Mouse (Mus musculus): ENCODE results near the gene Mtnr1b. TPM values are rescaled to one million over a fixed set of nuclear protein-coding genes. Genes with fewer than 3 reads are reported as not detected.

Gene Mtnr1b
- polyA plus RNA-seq, 1 experiment, result not detected

GRCm38 (mm10) chr9:15813002-15813911, 61.1 kb downstream of the Mtnr1b start:
- Histone ChIP-seq H3ac (ENCODE audit: control insufficient read depth, insufficient read length) (no peak overlapping the region), H3K4me2 (ENCODE audit: low read depth) (no peak overlapping the region), H3K36me3 (ENCODE audit: control insufficient read depth, insufficient read depth) (no peaks in the 10 kb centered on the region), H3K4me3 (no peak overlapping the region), H3K79me2 (ENCODE audit: control insufficient read depth, insufficient read depth) (no peaks in the 10 kb centered on the region), H3K27me3 (ENCODE audit: control insufficient read depth, insufficient read depth, insufficient read length) (no peaks in the 10 kb centered on the region)
- TF ChIP-seq POLR2AphosphoS2 (IDR thresholded peaks at IDR 0.05; ENCODE audit: insufficient read length, low read depth) (no peak), REST (IDR thresholded peaks at IDR 0.05; ENCODE audit: insufficient read depth, insufficient read length) (no peak), POLR2A (IDR thresholded peaks at IDR 0.05; ENCODE audit: insufficient read length, low read depth) (no peak), CEBPB (IDR thresholded peaks at IDR 0.05; ENCODE audit: insufficient read depth, poor library complexity, severe bottlenecking) (no peak), TCF12 (IDR thresholded peaks at IDR 0.05; ENCODE audit: insufficient read depth, poor library complexity, severe bottlenecking) (no peak), MYOD1 (IDR thresholded peaks at IDR 0.05; ENCODE audit: control insufficient read depth in 1 of 3, insufficient read length in 2 of 3, low read depth in 2 of 3) (no peak), TCF3 (IDR thresholded peaks at IDR 0.05; ENCODE audit: insufficient read length, low read depth) (no peak), USF1 (IDR thresholded peaks at IDR 0.05; ENCODE audit: low read depth) (no peak), MAX (IDR thresholded peaks at IDR 0.05; ENCODE audit: low read depth) (no peak), SRF (IDR thresholded peaks at IDR 0.05; ENCODE audit: control insufficient read depth, insufficient read length, low read depth) (no peak), E2F4 (IDR thresholded peaks at IDR 0.05; ENCODE audit: insufficient read depth) (no peak)

GRCm38 (mm10) chr9:15804296-15804695, 70.1 kb downstream of the Mtnr1b start:
- H3K36me3 ChIP-seq (ENCODE audit: control insufficient read depth, insufficient read depth), result no peaks in the 10 kb centered on the region
- no peaks in the 10 kb centered on the region for H3K79me2 ChIP-seq (ENCODE audit: control insufficient read depth, insufficient read depth)
- TF ChIP-seq SRF (IDR thresholded peaks at IDR 0.05; ENCODE audit: control insufficient read depth, insufficient read length, low read depth) (no peak), E2F4 (IDR thresholded peaks at IDR 0.05; ENCODE audit: insufficient read depth) (no peak), MAX (IDR thresholded peaks at IDR 0.05; ENCODE audit: low read depth) (no peak), TCF12 (IDR thresholded peaks at IDR 0.05; ENCODE audit: insufficient read depth, poor library complexity, severe bottlenecking) (no peak), POLR2AphosphoS2 (IDR thresholded peaks at IDR 0.05; ENCODE audit: insufficient read length, low read depth) (no peak), REST (IDR thresholded peaks at IDR 0.05; ENCODE audit: insufficient read depth, insufficient read length) (no peak), CEBPB (IDR thresholded peaks at IDR 0.05; ENCODE audit: insufficient read depth, poor library complexity, severe bottlenecking) (no peak), POLR2A (IDR thresholded peaks at IDR 0.05; ENCODE audit: insufficient read length, low read depth) (no peak), USF1 (IDR thresholded peaks at IDR 0.05; ENCODE audit: low read depth) (no peak), MYOD1 (IDR thresholded peaks at IDR 0.05; ENCODE audit: control insufficient read depth in 1 of 3, insufficient read length in 2 of 3, low read depth in 2 of 3) (no peak), MYOG (IDR thresholded peaks at IDR 0.05; ENCODE audit: control insufficient read depth in 1 of 3, insufficient read depth in 1 of 3, insufficient read length in 2 of 3, low read depth in 2 of 3) (no peak), TCF3 (IDR thresholded peaks at IDR 0.05; ENCODE audit: insufficient read length, low read depth) (no peak)
- no peaks in the 10 kb centered on the region for H3K27me3 ChIP-seq (ENCODE audit: control insufficient read depth, insufficient read depth, insufficient read length)
- no peak overlapping the region for H3ac ChIP-seq (ENCODE audit: control insufficient read depth, insufficient read length)
- no peak overlapping the region for H3K4me3 ChIP-seq
- H3K4me2 ChIP-seq (ENCODE audit: low read depth), result no peak overlapping the region

GRCm38 (mm10) chr9:15802413-15803027, 71.8 kb downstream of the Mtnr1b start:
- H3ac ChIP-seq (ENCODE audit: control insufficient read depth, insufficient read length), result no peak overlapping the region
- TF ChIP-seq SRF (IDR thresholded peaks at IDR 0.05; ENCODE audit: control insufficient read depth, insufficient read length, low read depth) (no peak), MYOG (IDR thresholded peaks at IDR 0.05; ENCODE audit: control insufficient read depth in 1 of 3, insufficient read depth in 1 of 3, insufficient read length in 2 of 3, low read depth in 2 of 3) (no peak), CEBPB (IDR thresholded peaks at IDR 0.05; ENCODE audit: insufficient read depth, poor library complexity, severe bottlenecking) (peak; percentile 80), POLR2A (IDR thresholded peaks at IDR 0.05; ENCODE audit: insufficient read length, low read depth) (no peak), USF1 (IDR thresholded peaks at IDR 0.05; ENCODE audit: low read depth) (no peak), E2F4 (IDR thresholded peaks at IDR 0.05; ENCODE audit: insufficient read depth) (no peak)

GRCm38 (mm10) chr9:15800402-15800801, 74.0 kb downstream of the Mtnr1b start:
- no peak overlapping the region for H3K4me3 ChIP-seq
- H3K4me2 ChIP-seq (ENCODE audit: low read depth), result no peak overlapping the region
- H3K79me2 ChIP-seq (ENCODE audit: control insufficient read depth, insufficient read depth), result no peaks in the 10 kb centered on the region
- no peaks in the 10 kb centered on the region for H3K27me3 ChIP-seq (ENCODE audit: control insufficient read depth, insufficient read depth, insufficient read length)
- TF ChIP-seq USF1 (IDR thresholded peaks at IDR 0.05; ENCODE audit: low read depth) (no peak), POLR2AphosphoS2 (IDR thresholded peaks at IDR 0.05; ENCODE audit: insufficient read length, low read depth) (no peak), MYOD1 (IDR thresholded peaks at IDR 0.05; ENCODE audit: control insufficient read depth in 1 of 3, insufficient read length in 2 of 3, low read depth in 2 of 3) (no peak), MYOG (IDR thresholded peaks at IDR 0.05; ENCODE audit: control insufficient read depth in 1 of 3, insufficient read depth in 1 of 3, insufficient read length in 2 of 3, low read depth in 2 of 3) (no peak), REST (IDR thresholded peaks at IDR 0.05; ENCODE audit: insufficient read depth, insufficient read length) (no peak), MAX (IDR thresholded peaks at IDR 0.05; ENCODE audit: low read depth) (no peak), POLR2A (IDR thresholded peaks at IDR 0.05; ENCODE audit: insufficient read length, low read depth) (no peak), TCF12 (IDR thresholded peaks at IDR 0.05; ENCODE audit: insufficient read depth, poor library complexity, severe bottlenecking) (no peak), SRF (IDR thresholded peaks at IDR 0.05; ENCODE audit: control insufficient read depth, insufficient read length, low read depth) (no peak), E2F4 (IDR thresholded peaks at IDR 0.05; ENCODE audit: insufficient read depth) (no peak), CEBPB (IDR thresholded peaks at IDR 0.05; ENCODE audit: insufficient read depth, poor library complexity, severe bottlenecking) (no peak), TCF3 (IDR thresholded peaks at IDR 0.05; ENCODE audit: insufficient read length, low read depth) (no peak)
- H3ac ChIP-seq (ENCODE audit: control insufficient read depth, insufficient read length), result no peak overlapping the region
- no peaks in the 10 kb centered on the region for H3K36me3 ChIP-seq (ENCODE audit: control insufficient read depth, insufficient read depth)

More at GRCm38 (mm10) chr9:15802413-15803027, 71.8 kb downstream of the Mtnr1b start:
- H3K79me2 ChIP-seq (ENCODE audit: control insufficient read depth, insufficient read depth), result no peaks in the 10 kb centered on the region
- no peak overlapping the region for H3K4me3 ChIP-seq
- H3K27me3 ChIP-seq (ENCODE audit: control insufficient read depth, insufficient read depth, insufficient read length), result no peaks in the 10 kb centered on the region
- no peak overlapping the region for H3K4me2 ChIP-seq (ENCODE audit: low read depth)
- H3K36me3 ChIP-seq (ENCODE audit: control insufficient read depth, insufficient read depth), result no peaks in the 10 kb centered on the region

Measured in myocyte (in vitro differentiated cells).